Mouse (Mus musculus) embryonic facial prominence, embryonic 10.5 days (tissue): ENCODE data around the gene Senp7. TPM values are rescaled to one million over a fixed set of nuclear protein-coding genes. Genes with fewer than 3 reads are reported as not detected.
"Not testable (repeated sequence)": the region's sequence is repeated elsewhere in the genome, so short reads cannot be mapped to it uniquely, and the experiment has no call there.

ENCODE experiments used
- DNase-seq: peaks from one replicate; pipeline ENCODE4 v3.0.0-alpha.2; 2017; ENCODE audit warnings: low spot score
- H3K27ac ChIP-seq: fragments of 300-500 bp; sonication (generic); replicated peaks from 2 replicates; pipeline ENCODE4 v1.5.1; 2016; ENCODE audit warnings: mild to moderate bottlenecking
- H3K27me3 ChIP-seq: fragments of 300-500 bp; sonication (generic); replicated peaks from 2 replicates; pipeline ENCODE4 v1.6.1; 2016; ENCODE audit warnings: low read depth, mild to moderate bottlenecking; ENCODE audit not compliant: poor library complexity, severe bottlenecking
- H3K36me3 ChIP-seq: fragments of 300-500 bp; sonication (generic); replicated peaks from 2 replicates; pipeline ENCODE4 v1.6.1; 2016; ENCODE audit warnings: mild to moderate bottlenecking, moderate library complexity
- H3K4me1 ChIP-seq: fragments of 300-500 bp; sonication (generic); 2 replicates; pipeline ENCODE4 v1.6.1; 2016
- H3K4me3 ChIP-seq: fragments of 300-500 bp; sonication (generic); 2 replicates; pipeline ENCODE4 v1.5.1; 2016; ENCODE audit warnings: mild to moderate bottlenecking, moderate library complexity
- H3K9me3 ChIP-seq: fragments of 300-500 bp; sonication (generic); 2 replicates; pipeline ENCODE4 v1.6.1; 2016; ENCODE audit warnings: mild to moderate bottlenecking
- WGBS: fragments of 180-500 bp; shearing (Covaris S2); methylation state at CpG from one replicate; pipeline ENCODE4 v1.1.7; 2016; 5-methylcytosine and 5-hydroxymethylcytosine counted together
- polyA plus RNA-seq: library from polyadenylated mRNA; unstranded; fragments of >200 nt; fragmentation: Nextera tagmentation; extraction: Ambion mirVana; gene quantifications from 2 replicates; pipeline ENCODE4 v1.2.1, GENCODE M21; 2016

Senp7 gene
- 30.9 and 35.3 TPM in 2 replicates for polyA plus RNA-seq

DNA sequence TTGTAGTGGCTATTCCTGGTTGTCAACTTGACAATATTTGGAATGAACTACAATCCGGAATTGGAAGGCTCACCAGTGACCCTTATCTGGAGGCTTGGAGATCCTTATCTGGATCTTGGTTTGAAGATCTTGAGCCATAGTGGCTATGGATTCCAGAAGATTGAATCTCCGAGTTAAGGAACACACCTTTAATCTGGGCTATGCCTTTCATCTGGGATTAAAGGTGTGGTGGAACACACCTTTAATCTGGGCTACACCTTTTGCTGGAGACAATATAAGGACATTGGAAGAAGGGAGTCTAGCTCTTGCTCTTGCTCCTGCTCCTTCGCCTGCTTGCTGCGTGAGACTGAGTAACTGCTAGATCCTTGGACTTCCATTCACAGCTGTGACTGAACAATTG lies at the start of gene Senp7:
Senp7 (plus strand) TSS at position 301 of the 400 bp plus-strand sequence.
- not testable (repeated sequence) for H3K27ac ChIP-seq, H3K4me3 ChIP-seq, H3K9me3 ChIP-seq, H3K36me3 ChIP-seq, H3K4me1 ChIP-seq, DNase-seq, H3K27me3 ChIP-seq
- WGBS = no CpG with 5 or more reads among the region's 4 CpGs

DNA sequence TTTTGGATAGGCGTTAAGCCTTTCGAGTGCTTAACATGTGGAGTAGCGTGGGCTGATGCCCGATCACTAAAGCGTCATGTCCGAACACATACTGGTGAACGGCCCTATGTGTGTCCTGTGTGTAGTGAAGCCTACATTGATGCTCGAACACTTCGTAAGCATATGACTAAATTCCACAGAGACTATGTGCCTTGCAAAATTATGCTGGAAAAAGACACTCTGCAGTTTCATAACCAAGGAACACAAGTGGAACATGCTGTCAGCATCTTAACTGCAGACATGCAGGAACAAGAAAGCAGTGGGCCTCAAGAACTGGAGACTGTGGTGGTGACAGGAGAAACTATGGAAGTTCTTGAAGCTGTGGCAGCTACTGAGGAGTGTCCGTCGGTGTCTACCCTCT lies 41.3 kb upstream of the Senp7 start:
- 95% methylated on average over 11 of the region's 11 CpGs for WGBS
- H3K27ac ChIP-seq = no peak overlapping the region
- no peaks in the 10 kb centered on the region for H3K27me3 ChIP-seq
- no peak overlapping the region for H3K4me3 ChIP-seq
- H3K4me1 ChIP-seq = no peaks in the 10 kb centered on the region
- peaks cover 75% of the 10 kb centered on the region for H3K36me3 ChIP-seq
- no peak for DNase-seq
- H3K9me3 ChIP-seq = no peaks in the 10 kb centered on the region

GRCm38 (mm10) chr16:56008862-56009261 lies 39.3 kb upstream of the Senp7 start:
- Histone ChIP-seq H3K27me3 (no peaks in the 10 kb centered on the region), H3K4me1 (no peaks in the 10 kb centered on the region), H3K9me3 (0 out of 2 replicates have a peak, but pooled peaks cover 4% of the 10 kb centered on the region), H3K36me3 (peaks cover 79% of the 10 kb centered on the region), H3K27ac (no peak overlapping the region), H3K4me3 (no peak overlapping the region)
- WGBS = 94% methylated on average over 1 of the region's 1 CpGs
- no peak for DNase-seq

DNA sequence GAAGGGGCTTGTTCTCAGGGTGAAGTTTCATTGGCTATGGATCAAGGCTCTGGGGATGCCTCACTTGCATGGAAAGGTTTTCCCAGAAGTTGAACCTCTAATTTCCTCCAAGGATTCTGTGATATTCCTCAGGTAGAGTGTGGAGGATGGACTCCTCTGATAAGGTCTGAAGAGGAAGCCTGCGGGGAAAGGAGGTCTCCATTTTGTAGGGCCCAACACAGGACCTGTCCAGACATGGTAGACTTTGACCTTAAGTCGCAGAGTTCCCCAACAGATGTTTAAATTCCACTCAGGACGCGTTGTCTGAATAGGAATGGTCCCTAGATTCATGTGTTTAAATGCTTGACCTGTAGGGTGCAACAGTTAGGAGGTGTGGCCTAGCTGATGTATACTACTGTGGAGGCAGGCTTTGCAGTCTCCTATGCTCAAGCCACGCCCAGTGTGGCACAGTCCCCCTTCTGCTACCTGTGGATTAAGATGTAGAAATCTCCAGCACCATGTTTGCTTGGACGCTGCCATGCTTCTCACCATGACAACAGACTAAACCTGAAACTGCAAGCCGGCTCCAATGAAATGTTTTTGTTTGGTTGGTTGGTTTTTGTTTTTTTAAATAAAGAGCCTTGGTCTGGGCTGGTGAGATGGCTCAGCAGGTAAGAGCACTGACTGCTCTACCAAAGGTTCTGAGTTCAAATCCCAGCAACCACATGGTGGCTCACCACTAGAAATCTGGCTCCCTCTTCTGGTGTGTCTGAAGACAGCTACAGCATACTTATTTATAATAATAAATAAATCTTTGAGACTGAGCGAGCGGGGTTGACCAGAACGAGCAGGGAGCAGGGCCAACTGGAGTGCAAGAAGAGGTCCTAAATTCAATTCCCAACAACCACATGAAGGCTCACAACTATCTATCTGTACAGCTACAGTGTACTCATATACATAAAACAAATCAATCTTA lies 35.1 kb upstream of the Senp7 start:
- H3K27ac ChIP-seq = no peak overlapping the region
- H3K27me3 ChIP-seq = no peaks in the 10 kb centered on the region
- 87% methylated on average over 10 of the region's 10 CpGs for WGBS
- H3K4me3 ChIP-seq = no peak overlapping the region
- H3K4me1 ChIP-seq = no peaks in the 10 kb centered on the region
- DNase-seq = no peak
- peaks cover 68% of the 10 kb centered on the region for H3K36me3 ChIP-seq
- peaks cover 8% of the 10 kb centered on the region; the same call in 1 of the 2 replicates for H3K9me3 ChIP-seq

- Histone ChIP-seq H3K27ac (no peak overlapping the region), H3K4me3 (no peak overlapping the region), H3K9me3 (peaks cover 8% of the 10 kb centered on the region; the same call in 1 of the 2 replicates), H3K36me3 (peaks cover 70% of the 10 kb centered on the region), H3K4me1 (no peaks in the 10 kb centered on the region), H3K27me3 (no peaks in the 10 kb centered on the region)
- DNase-seq = no peak
- 92% methylated on average over 7 of the region's 7 CpGs for WGBS
These were observed 34.1 kb upstream of the Senp7 start for GRCm38 (mm10) chr16:56014076-56014475.

GRCm38 (mm10) chr16:56019660-56020059 lies 28.5 kb upstream of the Senp7 start:
- Histone ChIP-seq H3K36me3 (peaks cover 82% of the 10 kb centered on the region), H3K4me1 (no peaks in the 10 kb centered on the region), H3K27ac (no peak overlapping the region), H3K9me3 (peaks cover 4% of the 10 kb centered on the region; the same call in 1 of the 2 replicates), H3K27me3 (no peaks in the 10 kb centered on the region), H3K4me3 (no peak overlapping the region)
- DNase-seq = no peak
- WGBS = 97% methylated on average over 7 of the region's 7 CpGs

DNA sequence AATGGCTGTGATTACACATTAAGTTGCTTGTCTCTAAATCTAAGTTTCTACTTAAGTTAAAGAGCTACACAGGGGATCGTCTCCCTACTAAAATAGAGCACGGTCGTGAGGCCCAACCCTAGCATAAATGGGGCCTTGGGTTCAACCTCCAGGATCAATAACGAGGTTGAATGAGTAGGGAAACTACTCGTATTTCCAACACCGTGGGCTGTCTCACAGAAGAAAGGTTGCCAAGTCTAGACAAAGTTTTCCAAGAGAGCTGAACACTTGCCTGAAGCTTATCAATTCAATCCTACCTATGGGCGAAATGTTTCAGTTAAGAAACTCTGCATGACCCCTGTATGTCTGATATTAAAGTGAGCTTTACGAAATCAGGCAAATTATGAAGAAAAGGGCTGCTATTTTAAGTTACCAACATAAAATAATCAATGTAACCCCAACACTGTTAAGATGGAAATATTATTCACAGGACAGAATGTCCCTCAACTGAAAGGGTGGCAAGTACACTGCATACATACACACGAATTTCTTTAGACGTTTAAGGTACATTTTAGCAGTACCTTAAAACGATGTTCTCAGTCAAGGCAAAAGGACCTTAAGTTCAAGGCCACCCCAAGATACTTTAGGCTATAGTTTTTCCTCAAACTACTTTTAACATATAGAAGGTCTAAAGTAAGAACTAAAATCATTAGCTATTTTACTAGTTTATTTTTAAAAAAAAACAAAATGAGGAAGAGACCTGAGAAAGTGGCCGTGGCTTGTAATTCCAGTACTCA lies 20.1 kb upstream of the Senp7 start:
- no peaks in the 10 kb centered on the region for H3K27me3 ChIP-seq
- no peaks in the 10 kb centered on the region for H3K9me3 ChIP-seq
- no peak for DNase-seq
- peak overlapping the region; percentile 94 for H3K4me3 ChIP-seq
- peak overlapping the region; percentile 98; the same call in 1 of the 2 replicates for H3K27ac ChIP-seq
- WGBS = 58% methylated on average over 12 of the region's 12 CpGs
- peaks cover 19% of the 10 kb centered on the region for H3K4me1 ChIP-seq
- H3K36me3 ChIP-seq = peaks cover 56% of the 10 kb centered on the region

DNA sequence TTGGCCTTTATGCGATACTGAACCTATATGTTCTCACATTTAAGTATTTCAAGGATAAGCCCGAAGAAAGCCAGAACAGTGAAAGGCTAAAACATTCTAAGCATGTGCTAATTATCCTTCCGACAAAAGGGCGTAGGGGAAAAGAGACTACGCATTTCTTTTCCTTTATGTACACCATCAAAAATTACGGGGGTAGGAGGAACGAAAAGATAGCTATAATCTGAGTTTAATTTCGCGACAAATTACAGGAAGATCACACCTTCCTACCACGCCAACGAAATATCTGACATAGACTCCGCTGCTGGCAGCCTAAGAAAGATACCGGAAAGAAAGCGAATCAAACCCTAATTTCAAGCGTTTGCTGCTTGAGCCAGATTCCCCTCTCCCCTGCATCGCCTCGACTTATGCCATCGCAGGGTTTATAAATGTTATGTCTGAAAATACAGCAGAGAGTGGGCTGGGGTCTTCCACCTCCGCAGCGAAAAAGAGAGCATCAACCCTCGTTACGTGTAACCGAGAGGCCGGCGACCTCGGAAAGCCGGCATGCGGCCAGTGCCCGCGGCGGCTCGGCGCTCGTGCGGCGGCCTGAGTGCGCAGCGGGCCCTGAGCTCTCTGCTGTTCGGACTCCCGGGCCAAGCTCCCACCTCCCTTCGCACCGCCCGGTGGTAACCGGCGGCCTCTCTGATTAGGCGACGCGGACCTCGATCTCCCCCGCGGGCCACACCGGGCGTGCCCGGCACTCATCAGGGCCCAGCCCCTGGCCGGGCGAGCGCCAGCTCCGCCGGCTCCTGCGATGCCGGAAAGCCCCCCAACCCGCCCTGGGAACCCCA lies 19.2 kb upstream of the Senp7 start:
- Histone ChIP-seq H3K4me3 (peak overlapping the region; percentile 94), H3K4me1 (peaks cover 19% of the 10 kb centered on the region), H3K9me3 (no peaks in the 10 kb centered on the region), H3K36me3 (peaks cover 57% of the 10 kb centered on the region), H3K27ac (peak overlapping the region; percentile 98), H3K27me3 (no peaks in the 10 kb centered on the region)
- under 1% methylated on average over 62 of the region's 62 CpGs for WGBS
- no peak for DNase-seq

DNA sequence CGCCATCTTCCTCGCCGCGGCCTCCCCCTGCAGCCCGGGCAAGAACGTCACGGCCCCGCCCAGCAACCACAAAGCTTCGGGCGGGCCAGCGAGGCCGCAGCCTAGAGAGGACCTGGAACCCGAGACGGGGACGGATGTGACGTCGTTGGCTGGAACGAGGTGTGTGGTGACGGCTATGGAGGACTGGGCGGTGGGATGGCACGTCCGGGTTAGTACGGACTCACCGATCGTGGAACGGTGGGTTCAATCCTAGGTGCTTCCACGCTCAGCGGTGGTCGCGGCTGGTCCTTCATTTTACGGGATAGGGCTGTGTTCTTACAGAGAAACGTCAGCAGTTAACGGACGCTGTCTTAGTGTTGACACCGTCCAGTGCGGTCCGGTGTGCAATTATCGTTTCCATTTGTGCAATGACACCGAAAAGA lies 18.5 kb upstream of the Senp7 start, which contains the start of gene Pcnp:
Pcnp (minus strand) TSS at position 79 of the 422 bp plus-strand sequence.
- Histone ChIP-seq H3K27ac (peak within 1 kb of the TSS; percentile 98), H3K9me3 (no peaks in the 10 kb centered on the region), H3K36me3 (peaks cover 57% of the 10 kb centered on the region), H3K4me1 (peaks cover 19% of the 10 kb centered on the region), H3K27me3 (no peaks in the 10 kb centered on the region), H3K4me3 (peak within 1 kb of the TSS; percentile 94)
- under 1% methylated on average over 39 of the region's 39 CpGs for WGBS
- peak; percentile 98 for DNase-seq

GRCm38 (mm10) chr16:56034566-56034965 lies 13.6 kb upstream of the Senp7 start:
- Histone ChIP-seq H3K9me3 (no peaks in the 10 kb centered on the region), H3K36me3 (peaks cover 44% of the 10 kb centered on the region), H3K27ac (no peak overlapping the region), H3K27me3 (no peaks in the 10 kb centered on the region), H3K4me3 (no peak overlapping the region), H3K4me1 (peaks cover 24% of the 10 kb centered on the region)
- DNase-seq = no peak
- WGBS = 93% methylated on average over 6 of the region's 6 CpGs

GRCm38 (mm10) chr16:56036501-56036900 lies 11.6 kb upstream of the Senp7 start:
- peaks cover 42% of the 10 kb centered on the region for H3K36me3 ChIP-seq
- DNase-seq = peak; percentile 7
- H3K9me3 ChIP-seq = no peaks in the 10 kb centered on the region
- H3K27me3 ChIP-seq = no peaks in the 10 kb centered on the region
- no peak overlapping the region for H3K27ac ChIP-seq
- H3K4me3 ChIP-seq = peak overlapping the region; percentile 88
- peaks cover 14% of the 10 kb centered on the region for H3K4me1 ChIP-seq
- WGBS = 70% methylated on average over 6 of the region's 6 CpGs
